9 mouse cellular contexts compared by ENCODE assay signal in the genomic region with DNA sequence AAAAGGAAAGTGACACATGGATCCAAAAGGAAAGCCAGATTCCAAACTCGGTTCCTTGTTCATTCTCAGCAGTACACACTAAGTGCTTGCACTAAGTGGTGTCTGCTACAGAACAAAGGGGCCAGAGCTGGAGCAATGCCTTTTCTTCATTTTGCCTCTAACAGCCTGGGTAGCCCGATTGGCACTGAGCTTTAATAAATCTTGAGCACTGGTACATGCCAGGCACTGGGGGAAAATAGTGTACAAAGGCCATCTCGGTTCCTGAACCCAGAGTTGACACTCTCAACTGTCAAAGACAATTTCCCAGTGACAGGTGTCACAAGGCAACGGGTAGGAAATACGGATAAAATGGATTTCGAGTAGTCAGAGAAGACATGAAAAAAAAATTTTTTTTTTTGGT. TPM values are rescaled to one million over a fixed set of nuclear protein-coding genes. Genes with fewer than 3 reads are reported as not detected.
DNase-seq lines count a peak whose midpoint lies in the region; ATAC-seq and TF ChIP-seq lines count a peak whose summit lies in the region.
"Had no signal": no experiment of that assay in that cellular context is flagged by ENCODE, and none has a peak within 500 bp of the region (broad histone marks: within the 10 kb centered on the region; RNA-seq: fewer than 3 reads in every experiment).

No protein-coding gene starts in this region.

- no peaks in the 10 kb centered on the region for H3K27me3 ChIP-seq in liver, adult 2 months (ENCODE audit: control insufficient read depth, insufficient read depth, low read length)
- no peaks in the 10 kb centered on the region for H3K27me3 ChIP-seq in heart, embryonic 13.5 days (replicated peaks)
- H3K27me3 ChIP-seq in midbrain, postnatal 0 days (ENCODE audit: insufficient read depth, low read length) = no peaks in the 10 kb centered on the region

- H3K4me2 ChIP-seq in heart, embryonic 13.5 days = peak overlapping the region; percentile 72
- peak overlapping the region; percentile 63 for H3K4me2 ChIP-seq in midbrain, postnatal 0 days (ENCODE audit: low read depth, low read length, poor library complexity, severe bottlenecking)

- TF ChIP-seq CTCF in liver, adult 2 months (IDR thresholded peaks at IDR 0.05; ENCODE audit: low read depth, low read length) = no peak
- TF ChIP-seq CTCF in midbrain, postnatal 0 days (IDR thresholded peaks at IDR 0.05) = no peak

- H3K36me3 ChIP-seq in liver, adult 2 months (ENCODE audit: control insufficient read depth, insufficient read depth, low read length) = peaks cover 17% of the 10 kb centered on the region
- peaks cover 20% of the 10 kb centered on the region for H3K36me3 ChIP-seq in heart, embryonic 13.5 days
- H3K36me3 ChIP-seq in midbrain, postnatal 0 days (ENCODE audit: insufficient read depth, low read length) = no peaks in the 10 kb centered on the region

- no peak for TF ChIP-seq POLR2A in liver, adult 2 months (IDR thresholded peaks at IDR 0.05; ENCODE audit: extremely low read depth, insufficient read depth, low read length)

- DNase-seq in liver, adult 2 months (ENCODE audit: extremely low read depth, low read depth, low spot score) = peak; percentile 83
- DNase-seq in liver = no peak
- DNase-seq in adrenal gland, postnatal 36 days = peak; percentile 12 to 39
- DNase-seq in kidney, postnatal 10 days = peak; percentile 18
- no peak for DNase-seq in midbrain, postnatal 0 days (ENCODE audit: low spot score)
- no peak for DNase-seq in urinary bladder, postnatal 10 days (ENCODE audit: low spot score)
- DNase-seq in left cerebral cortex, adult 18-20 months (ENCODE audit: low spot score in 2 of 2) = no peak

- H3K9me3 ChIP-seq in heart, embryonic 13.5 days = no peaks in the 10 kb centered on the region
- H3K9me3 ChIP-seq in midbrain, postnatal 0 days (ENCODE audit: low read length) = no peaks in the 10 kb centered on the region

- H3K4me1 ChIP-seq in liver, adult 2 months (ENCODE audit: control insufficient read depth, insufficient read depth, low read length) = peaks cover 14% of the 10 kb centered on the region
- peaks cover 16% of the 10 kb centered on the region for H3K4me1 ChIP-seq in heart, embryonic 13.5 days
- 0 out of 2 replicates have a peak, but pooled peaks cover 7% of the 10 kb centered on the region for H3K4me1 ChIP-seq in midbrain, postnatal 0 days (ENCODE audit: insufficient read depth, low read length)

- peaks cover 3% of the 10 kb centered on the region; the same call in 1 of the 2 replicates for H3K79me2 ChIP-seq in liver, adult 2 months (ENCODE audit: control insufficient read depth, insufficient read depth, low read length)

- H3K9ac ChIP-seq in liver, adult 2 months (ENCODE audit: low read depth, low read length) = no peak overlapping the region
- H3K9ac ChIP-seq in heart, embryonic 13.5 days = peak overlapping the region; percentile 80; the same call in 1 of the 2 replicates
- peak overlapping the region; percentile 92; the same call in 1 of the 2 replicates for H3K9ac ChIP-seq in midbrain, postnatal 0 days (replicated peaks; ENCODE audit: low read length, poor library complexity, severe bottlenecking)

- 17% methylated on average over 6 of the region's 6 CpGs for WGBS in liver, adult 2 months
- 45% methylated on average over 6 of the region's 6 CpGs for WGBS in heart, embryonic 13.5 days
- 42% methylated on average over 6 of the region's 6 CpGs for WGBS in midbrain, postnatal 0 days

- no peak overlapping the region for H3K4me3 ChIP-seq in liver, adult 2 months (ENCODE audit: insufficient read depth, low read depth, low read length)
- H3K4me3 ChIP-seq in heart, embryonic 13.5 days = peak overlapping the region; percentile 81
- H3K4me3 ChIP-seq in midbrain, postnatal 0 days (ENCODE audit: low read depth, low read length) = peak overlapping the region; percentile 87; the same call in 1 of the 2 replicates

- no peak for ATAC-seq in heart, embryonic 13.5 days (ENCODE audit: extremely low read depth, insufficient number of reproducible peaks, low FRiP score, low TSS enrichment)
- ATAC-seq in midbrain, postnatal 0 days (ENCODE audit: low FRiP score) = no peak

- H3K27ac ChIP-seq in liver, adult 2 months (replicated peaks; ENCODE audit: insufficient read depth, low read depth, low read length) = peak overlapping the region; percentile 92
- peak overlapping the region; percentile 83 for H3K27ac ChIP-seq in heart, embryonic 13.5 days (replicated peaks)
- peak overlapping the region; percentile 97 for H3K27ac ChIP-seq in midbrain, postnatal 0 days (ENCODE audit: low read depth, low read length)

RNA-seq across cellular contexts. Expression of a gene that starts 0.8 kb away (rescaled TPM):
- total RNA-seq in liver, adult 2 months (2014; rRNA removed) = 186 TPM in 2 replicates
- polyA plus RNA-seq in liver, adult 2 months (2012; rRNA removed) = 103 and 108 TPM in 2 replicates
- total RNA-seq in adrenal gland, postnatal 36 days (2021) = 100 to 1,000 TPM; 242 to 275 TPM
- polyA plus RNA-seq in heart, embryonic 13.5 days (2015; fragmentation: Nextera tagmentation; extraction: Ambion mirVana) = 205 and 253 TPM in 2 replicates
- total RNA-seq in midbrain, postnatal 0 days (2014; rRNA removed) = 121 and 124 TPM in 2 replicates
- 195 and 210 TPM in 2 replicates for polyA plus RNA-seq in midbrain, postnatal 0 days (2015; fragmentation: Nextera tagmentation; extraction: Ambion mirVana)
- 100 to 1,000 TPM in 1 of 2 experiments, 10 to 100 TPM in 1; 96.8 to 106 TPM for total RNA-seq in left cerebral cortex, adult 18-20 months (2021)

RNA-seq across cellular contexts. Expression of a gene that starts 39.5 kb away (rescaled TPM):
- 0.18 and 0.67 TPM in 2 replicates for total RNA-seq in liver, adult 2 months (2014; rRNA removed)
- polyA plus RNA-seq in liver, adult 2 months (2012; rRNA removed) = 1.1 and 1.4 TPM in 2 replicates
- total RNA-seq in adrenal gland, postnatal 36 days (2021) = 1 to 10 TPM in 1 of 2 experiments, under 1 TPM in 1; 0.56 to 1.1 TPM
- 9.8 and 12.9 TPM in 2 replicates for polyA plus RNA-seq in heart, embryonic 13.5 days (2015; fragmentation: Nextera tagmentation; extraction: Ambion mirVana)
- total RNA-seq in midbrain, postnatal 0 days (2014; rRNA removed) = 488 and 629 TPM in 2 replicates
- polyA plus RNA-seq in midbrain, postnatal 0 days (2015; fragmentation: Nextera tagmentation; extraction: Ambion mirVana) = 245 and 271 TPM in 2 replicates
- 100 to 1,000 TPM; 275 to 295 TPM for total RNA-seq in left cerebral cortex, adult 18-20 months (2021)
- total RNA-seq: hematopoietic stem cell, adult 5-6 weeks had no signal

RNA-seq across cellular contexts. Expression of a gene that starts 58.4 kb away (rescaled TPM):
- total RNA-seq in liver, adult 2 months (2014; rRNA removed) = 9.0 and 9.3 TPM in 2 replicates
- 12.7 and 13.5 TPM in 2 replicates for polyA plus RNA-seq in liver, adult 2 months (2012; rRNA removed)
- 10 to 100 TPM; 32.4 to 37.5 TPM for total RNA-seq in adrenal gland, postnatal 36 days (2021)
- polyA plus RNA-seq in heart, embryonic 13.5 days (2015; fragmentation: Nextera tagmentation; extraction: Ambion mirVana) = 26.8 and 27.7 TPM in 2 replicates
- total RNA-seq in midbrain, postnatal 0 days (2014; rRNA removed) = 47.7 and 50.5 TPM in 2 replicates
- 60.0 and 60.4 TPM in 2 replicates for polyA plus RNA-seq in midbrain, postnatal 0 days (2015; fragmentation: Nextera tagmentation; extraction: Ambion mirVana)
- total RNA-seq in left cerebral cortex, adult 18-20 months (2021) = 10 to 100 TPM; 48.0 to 57.1 TPM

RNA-seq across cellular contexts. Expression of a gene that starts 58.5 kb away (rescaled TPM):
- total RNA-seq in liver, adult 2 months (2014; rRNA removed) = 191 and 201 TPM in 2 replicates
- 199 and 205 TPM in 2 replicates for polyA plus RNA-seq in liver, adult 2 months (2012; rRNA removed)
- total RNA-seq in adrenal gland, postnatal 36 days (2021) = 100 to 1,000 TPM; 365 to 412 TPM
- 314 and 369 TPM in 2 replicates for polyA plus RNA-seq in heart, embryonic 13.5 days (2015; fragmentation: Nextera tagmentation; extraction: Ambion mirVana)
- total RNA-seq in midbrain, postnatal 0 days (2014; rRNA removed) = 158 and 196 TPM in 2 replicates
- polyA plus RNA-seq in midbrain, postnatal 0 days (2015; fragmentation: Nextera tagmentation; extraction: Ambion mirVana) = 251 and 258 TPM in 2 replicates
- 100 to 1,000 TPM; 253 to 266 TPM for total RNA-seq in left cerebral cortex, adult 18-20 months (2021)

Comparison
In these comparisons a context has a peak if more than half of its experiments do, and no peak if none do; other contexts are left out.
1. DNase-seq: peak in liver, adult 2 months (single experiment), adrenal gland, postnatal 36 days (2 of 2) and kidney, postnatal 10 days (single experiment); none in liver (single experiment), midbrain, postnatal 0 days (single experiment), urinary bladder, postnatal 10 days (single experiment) and left cerebral cortex, adult 18-20 months (0 of 2).
2. RNA of a gene that starts 39.5 kb away (total RNA-seq): 488 to 629 TPM in midbrain, postnatal 0 days and 275 to 295 TPM in left cerebral cortex, adult 18-20 months; 0.56 to 1.1 TPM in adrenal gland, postnatal 36 days and 0.18 to 0.67 TPM in liver, adult 2 months; every median in the first group is over 100 times any median in the second.
3. Peak in every context shown above with its lines, with median percentiles within 50 percentile points of each other: H3K27ac ChIP-seq.